Mouse (Mus musculus) cerebellum, adult 18-20 months (tissue): ENCODE measurements around the gene Rapgefl1.

Source experiments
- DNase-seq, 2 experiments: peaks; one replicate each; pipeline ENCODE4 v3.0.0; 2021

Gene Rapgefl1

GRCm38 (mm10) chr11:98836651-98837141 lies at the start of gene Rapgefl1:
Gene Rapgefl1, plus strand, starts transcription at chr11:98836785.
- DNase-seq = peak; percentile 86 to 89

GRCm38 (mm10) chr11:98787229-98787628 lies 49.4 kb upstream of the Rapgefl1 start:
- peak in 1 of 2 experiments; percentile 36 for DNase-seq

DNA sequence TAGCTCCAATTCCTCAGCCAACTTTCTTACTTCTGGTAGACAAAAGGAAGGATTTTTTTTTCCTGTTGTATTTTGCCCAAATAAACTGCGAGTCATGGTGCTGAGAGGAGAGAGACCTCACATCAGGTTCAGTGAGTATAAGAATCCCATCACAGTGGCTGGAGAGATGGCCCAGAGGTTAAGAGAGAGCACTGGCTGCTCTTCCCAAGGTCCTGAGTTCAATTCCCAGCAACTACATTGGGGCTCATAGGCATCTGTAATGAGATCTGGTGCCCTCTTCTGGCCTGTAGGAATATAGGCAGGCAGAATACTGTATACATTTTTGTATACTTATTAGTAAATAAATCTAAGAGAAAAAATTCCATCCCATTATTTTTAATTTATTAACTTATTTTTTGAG lies 48.9 kb upstream of the Rapgefl1 start:
- peak in 1 of 2 experiments; percentile 28 for DNase-seq

DNA sequence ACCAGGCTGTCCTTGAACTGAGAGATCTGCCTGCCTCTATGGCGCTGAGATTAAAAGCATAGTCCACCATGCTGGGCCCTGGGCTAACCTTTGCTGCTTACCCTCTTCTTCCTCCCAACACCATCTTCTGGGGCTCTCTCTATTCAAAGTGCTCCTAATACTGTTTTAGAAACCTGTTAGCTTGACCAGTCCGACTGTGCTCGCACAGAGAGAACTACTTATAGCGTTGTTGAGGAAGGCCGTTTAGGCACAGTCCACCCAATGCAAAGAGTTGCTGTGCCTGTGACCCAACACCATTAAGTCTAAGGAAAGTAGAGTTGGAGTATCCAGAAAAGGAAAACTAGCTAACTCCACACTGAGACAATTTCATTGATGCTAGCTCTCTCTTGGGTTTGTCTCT lies 48.4 kb upstream of the Rapgefl1 start:
- peak in 1 of 2 experiments; percentile 23 for DNase-seq

GRCm38 (mm10) chr11:98788550-98789218 lies 47.9 kb upstream of the Rapgefl1 start:
- DNase-seq = peak; percentile 85 to 95

DNA sequence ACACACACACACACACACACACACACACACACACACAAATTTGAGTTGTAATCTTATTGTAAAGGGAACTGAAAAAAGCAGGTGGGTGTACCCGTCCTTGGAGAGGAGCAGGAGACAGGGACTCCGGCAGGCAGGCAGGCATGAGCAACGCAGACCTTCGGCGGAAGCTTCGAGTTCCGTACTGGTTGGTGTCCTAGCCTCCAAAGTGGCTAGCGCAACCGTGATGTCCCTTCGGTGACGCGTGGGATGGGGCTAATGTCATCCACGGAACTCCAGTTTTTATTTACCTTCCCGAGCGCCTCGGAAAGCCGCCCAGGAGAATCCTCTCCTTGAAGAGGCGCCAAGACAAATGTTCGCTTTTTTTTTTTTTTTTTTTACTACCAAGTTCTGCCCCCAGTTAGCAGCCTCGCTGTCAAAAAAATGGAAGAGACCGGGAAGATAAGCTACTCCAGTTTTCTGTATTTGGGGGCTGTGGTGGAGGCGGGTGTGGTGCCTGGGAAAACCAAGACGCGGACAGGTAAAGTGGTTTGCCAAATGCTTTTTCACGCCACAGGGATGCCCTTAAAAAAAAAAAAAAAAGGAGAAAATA lies 47.3 kb upstream of the Rapgefl1 start:
- no peak for DNase-seq

DNA sequence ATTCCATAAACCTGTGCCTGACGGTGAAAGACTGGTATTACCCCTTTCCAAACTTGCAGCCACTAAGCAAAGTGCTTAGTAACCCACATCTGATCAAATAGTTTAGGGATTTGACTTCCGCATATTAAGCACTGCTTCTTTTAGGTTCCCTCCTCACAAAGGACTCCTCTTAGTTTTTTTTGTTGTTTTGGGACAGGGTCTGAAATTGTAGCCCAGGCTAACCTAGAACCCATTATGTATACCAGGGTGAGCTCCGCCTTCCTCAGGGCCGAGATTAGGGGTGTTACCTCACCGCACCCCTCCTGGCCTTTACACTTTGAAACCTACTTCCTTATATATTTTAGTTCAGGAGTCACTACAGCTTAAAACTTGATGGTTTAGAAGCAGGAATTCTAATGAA lies 46.8 kb upstream of the Rapgefl1 start:
- DNase-seq = no peak

DNA sequence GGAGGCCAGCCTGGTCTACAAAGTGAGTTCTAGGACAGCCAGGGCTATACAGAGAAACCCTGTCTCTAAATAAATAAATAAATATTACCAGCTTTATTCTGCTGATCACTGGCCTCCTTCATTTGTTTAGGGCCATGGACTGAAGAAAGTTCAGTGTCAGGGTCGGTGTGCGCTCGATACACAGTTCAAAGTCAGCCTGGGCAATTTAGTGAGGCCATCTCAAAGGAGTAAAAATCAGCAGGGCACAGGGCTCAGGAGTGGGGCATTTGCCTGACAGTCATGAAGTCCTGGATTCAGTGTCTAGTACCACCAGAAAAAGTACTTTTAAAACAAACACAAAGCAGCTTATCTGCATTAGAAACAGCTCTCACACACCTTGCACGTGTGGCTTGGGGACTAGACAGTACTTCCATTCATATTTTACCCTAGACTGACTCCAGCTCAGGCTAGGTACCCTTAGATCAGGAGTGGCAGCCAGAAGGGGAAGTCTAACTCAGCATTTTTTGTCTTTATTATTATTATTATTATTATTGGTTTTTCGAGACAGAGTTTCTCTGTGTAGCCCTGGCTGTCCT lies 45.9 kb upstream of the Rapgefl1 start:
- no peak for DNase-seq

- DNase-seq = no peak
Observed at GRCm38 (mm10) chr11:98791448-98791847, 45.1 kb upstream of the Rapgefl1 start.

- no peak for DNase-seq
Observed at GRCm38 (mm10) chr11:98792081-98792480, 44.5 kb upstream of the Rapgefl1 start.

DNA sequence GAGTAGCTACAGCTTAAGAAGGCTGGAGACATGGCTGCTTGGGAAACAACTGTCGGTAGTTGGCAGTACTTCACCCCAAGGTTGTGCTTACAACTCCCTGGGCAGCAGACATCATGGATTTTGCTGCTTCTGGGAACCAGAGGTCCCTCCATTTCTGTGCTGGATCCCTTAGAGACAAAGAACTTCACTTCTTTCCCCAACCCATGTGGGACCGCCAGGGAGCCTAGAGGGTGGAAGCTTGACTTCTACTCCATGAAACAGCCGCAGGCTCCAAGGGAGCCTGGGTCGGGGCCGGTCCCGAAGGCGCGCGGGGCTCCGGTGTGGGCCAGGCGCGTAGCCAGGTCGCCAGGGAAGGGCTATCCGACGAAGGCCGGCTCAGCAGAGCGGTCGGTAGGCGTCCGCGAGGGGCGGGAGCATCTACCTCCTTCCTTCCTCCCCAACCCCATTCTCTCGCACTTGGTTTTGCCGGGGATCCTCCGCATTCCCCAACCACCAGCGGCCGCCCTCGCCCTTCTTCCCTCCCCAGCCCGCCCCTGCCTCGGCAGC lies 42.0 kb upstream of the Rapgefl1 start:
- peak; percentile 81 to 83 for DNase-seq

DNA sequence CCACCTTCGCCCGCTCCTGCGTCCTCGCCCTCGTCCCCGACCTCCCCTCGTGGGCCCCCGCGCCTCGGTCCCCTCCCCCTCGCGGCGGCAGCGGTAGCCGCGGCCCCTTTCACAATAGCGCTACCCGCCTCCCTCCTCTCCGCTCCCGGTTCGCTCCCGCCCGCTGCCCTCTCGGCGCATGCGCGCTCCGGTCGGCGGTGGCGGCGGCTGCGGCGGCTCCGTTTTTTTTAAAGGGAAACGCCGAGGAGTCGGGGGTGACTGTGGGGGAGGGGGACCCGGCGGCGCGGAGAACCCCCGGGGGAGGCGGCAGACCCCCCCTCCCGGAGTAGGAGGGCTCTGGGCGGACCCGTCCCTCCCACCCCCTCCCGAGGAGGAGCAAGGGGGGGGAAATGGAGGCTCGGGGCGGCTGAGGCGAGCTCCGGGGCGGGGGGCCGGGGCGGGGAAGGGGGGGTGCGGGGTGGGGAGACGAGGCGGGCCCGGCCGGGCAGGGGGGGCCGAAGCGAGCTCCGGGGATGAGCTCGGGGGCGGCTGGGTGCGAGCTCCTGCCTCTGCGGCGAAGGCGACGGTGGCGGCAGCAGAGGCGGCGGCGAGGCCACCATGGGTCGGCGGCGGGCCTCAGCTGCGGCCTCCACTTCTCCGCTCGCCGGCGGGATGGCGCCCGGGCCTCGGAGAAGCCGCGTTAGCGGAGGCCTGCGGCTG lies 41.4 kb upstream of the Rapgefl1 start, which contains the start of gene Msl1:
Gene Msl1, plus strand, starts transcription at position 502 of the 699 bp plus-strand sequence.
- peak; percentile 88 to 94 for DNase-seq

GRCm38 (mm10) chr11:98795714-98796514 lies 40.7 kb upstream of the Rapgefl1 start:
- peak; percentile 44 to 72 for DNase-seq

DNA sequence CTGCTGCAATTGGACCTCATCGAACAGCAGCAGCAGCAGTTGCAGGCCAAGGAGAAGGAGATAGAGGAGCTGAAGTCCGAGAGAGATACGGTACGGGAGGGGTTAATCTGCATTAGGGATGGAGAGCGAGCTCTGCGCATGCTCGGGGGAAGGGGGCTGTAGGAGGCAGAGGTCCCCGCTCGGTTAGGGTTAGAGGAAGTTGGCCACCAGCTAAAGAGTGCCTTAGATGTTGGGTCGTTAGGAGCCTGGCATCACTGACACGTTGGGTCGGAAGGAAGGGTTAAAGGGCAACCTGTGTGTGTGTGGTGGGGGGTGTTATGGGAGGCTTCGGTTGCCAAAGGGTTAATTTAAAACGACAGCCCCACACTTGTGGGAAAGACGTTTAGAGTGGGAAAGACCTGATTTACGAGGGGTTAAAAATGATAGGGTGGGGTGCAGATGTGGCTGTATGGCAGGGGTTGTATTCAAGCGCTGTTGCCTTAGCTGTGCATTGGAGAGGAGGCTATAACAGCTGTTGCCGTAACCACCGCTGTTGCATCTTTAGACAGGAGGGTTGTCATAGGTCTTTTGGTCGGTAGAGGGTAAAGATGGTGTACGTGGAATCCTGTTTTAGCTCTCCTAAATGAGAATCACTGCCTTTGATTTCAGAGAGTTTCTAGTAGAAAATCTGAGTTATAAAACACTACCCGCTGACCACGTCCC lies 39.9 kb upstream of the Rapgefl1 start:
- DNase-seq = peak; percentile 71 to 79

DNA sequence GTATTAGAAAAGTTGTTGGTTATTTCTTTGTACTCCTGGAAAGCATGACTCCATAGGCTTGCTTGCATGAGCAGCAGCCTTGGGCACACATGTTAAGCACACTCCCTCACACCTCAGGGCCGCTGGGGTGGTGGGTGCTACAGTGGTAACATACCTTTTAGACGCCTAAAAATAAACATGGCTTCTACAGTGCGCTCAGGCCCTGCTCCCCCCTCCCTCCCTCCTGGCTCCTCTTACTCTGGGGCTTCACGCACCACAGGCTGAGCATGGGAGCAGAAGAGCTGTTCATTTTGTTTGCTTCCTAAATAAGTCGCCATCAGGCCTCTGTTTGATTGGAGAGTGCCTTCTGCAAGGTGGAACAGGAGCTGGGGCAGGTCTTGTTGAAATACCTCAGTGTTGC lies 39.3 kb upstream of the Rapgefl1 start:
- DNase-seq = peak; percentile 41 to 49

DNA sequence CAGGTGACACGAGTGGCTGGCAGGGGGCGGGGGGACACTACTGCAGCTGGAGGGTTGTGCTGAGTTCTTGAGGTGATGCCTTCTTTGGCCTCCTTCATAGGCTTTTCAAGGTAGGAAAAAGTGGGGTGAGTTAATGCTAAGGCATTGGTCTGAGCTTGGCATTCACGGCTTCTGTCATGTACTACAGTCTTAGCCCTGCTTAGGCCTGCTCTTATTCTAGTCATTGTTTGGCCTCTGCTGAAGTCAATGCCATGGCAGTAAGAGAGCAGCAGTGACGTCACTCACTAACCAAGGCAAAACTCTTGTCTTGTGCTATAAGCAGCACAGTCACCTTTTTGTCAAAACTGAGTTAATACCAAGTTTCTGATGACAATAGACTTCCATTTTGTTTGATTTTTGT lies 38.7 kb upstream of the Rapgefl1 start:
- peak in 1 of 2 experiments; percentile 9 for DNase-seq

DNA sequence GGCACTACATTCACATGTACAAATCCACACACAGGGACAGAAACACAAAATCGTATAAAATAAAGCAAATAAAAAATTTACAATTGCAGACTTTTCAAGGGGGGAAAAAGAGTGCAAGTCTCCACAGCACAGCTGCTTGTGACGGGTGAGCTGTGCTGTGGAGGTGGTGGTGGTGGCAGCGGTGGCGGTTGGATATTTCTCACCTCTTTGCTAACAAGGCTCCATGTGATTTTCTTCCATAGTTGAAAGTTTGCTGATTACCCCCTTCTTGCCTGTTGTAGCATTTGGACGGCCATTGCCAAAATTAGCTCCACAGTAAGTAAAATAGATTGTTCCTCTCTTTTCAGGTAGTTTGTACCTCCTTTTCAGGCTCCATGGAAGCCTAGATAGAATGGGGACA lies 32.0 kb upstream of the Rapgefl1 start, which contains the start of gene Casc3:
Gene Casc3, plus strand, starts transcription at position 301 of the 400 bp plus-strand sequence.
- no peak for DNase-seq

- no peak for DNase-seq
Observed at GRCm38 (mm10) chr11:98808417-98808816, 28.2 kb upstream of the Rapgefl1 start.

DNA sequence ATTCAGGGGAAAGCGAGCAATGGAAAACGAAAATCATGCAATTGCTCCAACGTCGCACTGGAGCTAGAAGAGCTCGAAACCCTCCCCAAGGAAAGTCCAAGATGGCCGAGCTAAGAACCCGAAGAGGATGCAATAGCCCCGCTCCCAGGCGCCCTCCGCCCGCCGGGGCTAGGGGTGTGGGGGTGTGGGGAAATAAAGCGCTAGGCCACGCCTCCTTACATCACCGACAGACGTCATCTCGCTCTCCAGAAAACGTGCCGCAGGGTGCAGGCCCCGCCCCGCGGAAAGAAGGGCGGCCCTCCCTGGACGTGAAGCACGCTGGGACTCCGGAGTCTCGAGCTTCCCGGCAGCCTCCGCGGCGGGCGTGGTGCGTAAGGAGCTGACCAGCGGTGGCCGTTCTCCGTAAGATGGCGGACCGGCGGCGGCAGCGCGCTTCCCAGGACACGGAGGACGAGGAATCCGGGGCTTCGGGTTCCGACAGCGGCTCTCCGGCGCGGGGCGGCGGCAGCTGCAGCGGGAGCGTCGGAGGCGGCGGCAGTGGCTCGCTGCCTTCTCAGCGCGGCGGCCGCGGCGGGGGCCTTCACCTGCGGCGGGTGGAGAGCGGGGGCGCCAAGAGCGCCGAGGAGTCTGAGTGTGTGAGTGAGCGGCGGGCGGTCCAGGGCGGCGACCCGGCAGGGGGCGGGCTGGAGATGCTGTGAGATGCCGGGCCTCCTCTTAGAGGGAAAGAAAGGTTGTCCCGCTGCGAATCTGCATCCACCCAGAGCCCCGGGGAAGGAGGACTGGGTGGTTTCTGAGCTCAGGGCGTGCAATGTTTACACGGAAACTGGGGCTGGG lies 26.9 kb upstream of the Rapgefl1 start:
- DNase-seq = peak; percentile 99 to 100

- DNase-seq = no peak
Observed at GRCm38 (mm10) chr11:98810686-98811085, 25.9 kb upstream of the Rapgefl1 start.
